Mouse (Mus musculus): ENCODE measurements around the gene Mmp25. TPM values are rescaled to one million over a fixed set of nuclear protein-coding genes. Genes with fewer than 3 reads are reported as not detected.
"Not testable (repeated sequence)": the region's sequence is repeated elsewhere in the genome, so short reads cannot be mapped to it uniquely, and the experiment has no call there.

Mmp25 gene
- polyA plus RNA-seq, 1 experiment from 2014 or later, result 0.48 TPM

GRCm38 (mm10) chr17:23599605-23600063, 45.4 kb downstream of the Mmp25 start:
- H3K4me1 ChIP-seq (replicated peaks), result peaks cover 10% of the 10 kb centered on the region
- 28% methylated on average over 7 of the region's 7 CpGs for WGBS
- peak overlapping the region; percentile 56 for H3K4me3 ChIP-seq
- no peak for ATAC-seq (replicated peaks; ENCODE audit: insufficient number of reproducible peaks, insufficient read depth, low FRiP score, low read depth)
- peak overlapping the region; percentile 90 for H3K27ac ChIP-seq
- H3K27me3 ChIP-seq, result no peaks in the 10 kb centered on the region
- H3K36me3 ChIP-seq, result no peaks in the 10 kb centered on the region
- peak overlapping the region; percentile 70 for H3K4me2 ChIP-seq
- peak overlapping the region; percentile 65 for H3K9ac ChIP-seq
- H3K9me3 ChIP-seq (replicated peaks), result no peaks in the 10 kb centered on the region

GRCm38 (mm10) chr17:23598582-23599552, 46.2 kb downstream of the Mmp25 start, which contains the start of gene Zfp13:
Gene Zfp13 (minus strand): TSS chr17:23599487.
- Histone ChIP-seq H3K4me3 (peak within 1 kb of the TSS; percentile 56), H3K9me3 (replicated peaks) (no peaks in the 10 kb centered on the region), H3K4me2 (peak within 1 kb of the TSS; percentile 70), H3K27ac (peak within 1 kb of the TSS; percentile 90), H3K27me3 (no peaks in the 10 kb centered on the region), H3K9ac (peak within 1 kb of the TSS; percentile 65), H3K36me3 (no peaks in the 10 kb centered on the region), H3K4me1 (replicated peaks) (peaks cover 10% of the 10 kb centered on the region)
- 3% methylated on average over 31 of the region's 31 CpGs for WGBS
- peak; percentile 96 for ATAC-seq (replicated peaks; ENCODE audit: insufficient number of reproducible peaks, insufficient read depth, low FRiP score, low read depth)

GRCm38 (mm10) chr17:23595139-23595538, 49.9 kb downstream of the Mmp25 start:
- H3K27me3 ChIP-seq; H3K9ac ChIP-seq; H3K27ac ChIP-seq; ATAC-seq (replicated peaks; ENCODE audit: insufficient number of reproducible peaks, insufficient read depth, low FRiP score, low read depth); H3K4me3 ChIP-seq; H3K36me3 ChIP-seq; H3K4me2 ChIP-seq; H3K9me3 ChIP-seq (replicated peaks): not testable (repeated sequence)
- WGBS, result 75% methylated on average over 4 of the region's 4 CpGs
- peaks cover 19% of the 10 kb centered on the region for H3K4me1 ChIP-seq (replicated peaks)

GRCm38 (mm10) chr17:23592926-23593300, 52.2 kb downstream of the Mmp25 start:
- peak overlapping the region; percentile 52 for H3K4me3 ChIP-seq
- WGBS, result 14% methylated on average over 13 of the region's 13 CpGs
- H3K4me1 ChIP-seq (replicated peaks), result peaks cover 9% of the 10 kb centered on the region
- H3K9ac ChIP-seq, result peak overlapping the region; percentile 47
- H3K36me3 ChIP-seq, result no peaks in the 10 kb centered on the region
- ATAC-seq (replicated peaks; ENCODE audit: insufficient number of reproducible peaks, insufficient read depth, low FRiP score, low read depth), result peak; percentile 47
- H3K27me3 ChIP-seq, result no peaks in the 10 kb centered on the region
- H3K27ac ChIP-seq, result peak overlapping the region; percentile 66
- H3K4me2 ChIP-seq, result peak overlapping the region; percentile 73
- no peaks in the 10 kb centered on the region for H3K9me3 ChIP-seq (replicated peaks)

GRCm38 (mm10) chr17:23592208-23592925, 52.7 kb downstream of the Mmp25 start:
- Histone ChIP-seq H3K9ac (peak overlapping the region; percentile 47), H3K4me2 (peak overlapping the region; percentile 73), H3K27ac (peak overlapping the region; percentile 66), H3K4me1 (replicated peaks) (peaks cover 9% of the 10 kb centered on the region), H3K9me3 (replicated peaks) (no peaks in the 10 kb centered on the region), H3K36me3 (no peaks in the 10 kb centered on the region), H3K27me3 (no peaks in the 10 kb centered on the region), H3K4me3 (peak overlapping the region; percentile 52)
- WGBS, result 7% methylated on average over 34 of the region's 34 CpGs
- peak; percentile 98 for ATAC-seq (replicated peaks; ENCODE audit: insufficient number of reproducible peaks, insufficient read depth, low FRiP score, low read depth)

- Histone ChIP-seq H3K9ac (no peak overlapping the region), H3K9me3 (replicated peaks) (no peaks in the 10 kb centered on the region), H3K4me1 (replicated peaks) (peaks cover 20% of the 10 kb centered on the region), H3K4me3 (no peak overlapping the region), H3K27ac (no peak overlapping the region), H3K4me2 (no peak overlapping the region), H3K36me3 (no peaks in the 10 kb centered on the region), H3K27me3 (no peaks in the 10 kb centered on the region)
- WGBS, result 31% methylated on average over 2 of the region's 2 CpGs
- ATAC-seq (replicated peaks; ENCODE audit: insufficient number of reproducible peaks, insufficient read depth, low FRiP score, low read depth), result no peak
Measured at GRCm38 (mm10) chr17:23587253-23587652, 57.8 kb downstream of the Mmp25 start.

- ATAC-seq (replicated peaks; ENCODE audit: insufficient number of reproducible peaks, insufficient read depth, low FRiP score, low read depth), result peak; percentile 68; the same call in 1 of the 2 replicates
- 1% methylated on average over 22 of the region's 22 CpGs for WGBS
- peak overlapping the region; percentile 71 for H3K4me3 ChIP-seq
- H3K27me3 ChIP-seq, result no peaks in the 10 kb centered on the region
- H3K36me3 ChIP-seq, result peaks cover 5% of the 10 kb centered on the region; the same call in 1 of the 2 replicates
- no peak overlapping the region; the same call in 1 of the 2 replicates for H3K27ac ChIP-seq
- H3K4me1 ChIP-seq (replicated peaks), result peaks cover 18% of the 10 kb centered on the region
- H3K4me2 ChIP-seq, result peak overlapping the region; percentile 72
- H3K9me3 ChIP-seq (replicated peaks), result no peaks in the 10 kb centered on the region
- H3K9ac ChIP-seq, result peak overlapping the region; percentile 71
Measured at GRCm38 (mm10) chr17:23585721-23586491, 59.2 kb downstream of the Mmp25 start.

- peak overlapping the region; percentile 71; the same call in 1 of the 2 replicates for H3K4me3 ChIP-seq
Measured at GRCm38 (mm10) chr17:23584786-23585185, 60.3 kb downstream of the Mmp25 start.

More at GRCm38 (mm10) chr17:23584786-23585185, 60.3 kb downstream of the Mmp25 start:
- no peak overlapping the region for H3K9ac ChIP-seq
- no peak overlapping the region for H3K27ac ChIP-seq
- ATAC-seq (replicated peaks; ENCODE audit: insufficient number of reproducible peaks, insufficient read depth, low FRiP score, low read depth), result no peak
- peaks cover 18% of the 10 kb centered on the region for H3K4me1 ChIP-seq (replicated peaks)
- H3K9me3 ChIP-seq (replicated peaks), result no peaks in the 10 kb centered on the region
- peak overlapping the region; percentile 72 for H3K4me2 ChIP-seq
- peaks cover 16% of the 10 kb centered on the region; the same call in 1 of the 2 replicates for H3K36me3 ChIP-seq
- H3K27me3 ChIP-seq, result no peaks in the 10 kb centered on the region
- 75% methylated on average over 8 of the region's 8 CpGs for WGBS
